Mouse (Mus musculus) neural tube, embryonic 13.5 days (tissue): ENCODE data around the gene Fmn2. TPM values are rescaled to one million over a fixed set of nuclear protein-coding genes. Genes with fewer than 3 reads are reported as not detected.

Experiments
- polyA plus RNA-seq: library from polyadenylated mRNA; unstranded; fragments of >200 nt; fragmentation: Nextera tagmentation; extraction: Ambion mirVana; gene quantifications from 2 replicates; pipeline ENCODE4 v1.2.1, GENCODE M21; 2015

The Fmn2 gene
- polyA plus RNA-seq, 1 experiment from 2014 or later: 8.5 TPM

Other genes starting within 250 kb of the Fmn2 start
- gene Olfr419, start 249.8 kb upstream of the Fmn2 start, polyA plus RNA-seq: not detected in 2 replicates
- not detected in 2 replicates for gene Mptx1, start 171.3 kb upstream of the Fmn2 start, polyA plus RNA-seq
- gene Olfr417, start 136.7 kb upstream of the Fmn2 start, polyA plus RNA-seq: not detected in 2 replicates
- not detected in 2 replicates for gene Olfr248, start 110.8 kb upstream of the Fmn2 start, polyA plus RNA-seq
- gene Olfr414, start 77.8 kb upstream of the Fmn2 start, polyA plus RNA-seq: not detected in 2 replicates
- gene Olfr220, start 59.7 kb upstream of the Fmn2 start, polyA plus RNA-seq: not detected in 2 replicates